Mouse (Mus musculus) brain, embryonic 14.5 days (tissue): Measurements from ENCODE around the gene Btnl6.

Source experiments
- CTCF ChIP-seq: fragments of 200-500 bp; IDR thresholded peaks from 2 replicates; pipeline ENCODE4 v1.5.1; 2012; ENCODE audit warnings: inconsistent platforms, mild to moderate bottlenecking, moderate library complexity, borderline replicate concordance; ENCODE audit not compliant: insufficient read depth, insufficient read length; ENCODE audit errors: extremely low read depth
- POLR2A ChIP-seq: fragments of 200-500 bp; IDR thresholded peaks from 2 replicates; pipeline ENCODE4 v1.6.1; 2012; ENCODE audit warnings: mild to moderate bottlenecking, inconsistent platforms, borderline replicate concordance; ENCODE audit not compliant: poor library complexity, insufficient read depth, insufficient read length, severe bottlenecking; ENCODE audit errors: extremely low read depth

DNA sequence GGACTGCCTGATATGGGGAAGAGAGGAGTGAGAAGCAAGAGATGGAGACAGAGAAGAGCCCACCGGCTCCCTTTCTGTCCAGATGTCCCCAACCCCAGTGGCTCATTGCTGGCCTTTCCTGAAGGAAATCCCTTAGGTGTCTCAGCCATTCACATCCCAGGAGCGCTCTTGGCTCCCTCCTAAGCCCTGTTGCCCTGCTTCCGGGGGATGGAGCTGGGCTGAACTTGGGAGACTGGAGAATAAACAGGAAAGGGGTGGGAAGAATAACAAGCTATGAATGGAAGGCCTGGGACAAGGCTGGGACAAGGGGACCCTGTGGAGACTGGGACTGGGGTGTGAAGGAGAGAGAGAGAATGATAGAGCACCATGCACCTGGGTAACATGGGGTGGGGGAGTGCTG lies 47.6 kb upstream of the Btnl6 start:
- no peak for TF ChIP-seq CTCF
- no peak for TF ChIP-seq POLR2A
